Mouse (Mus musculus) testis, adult 2 months (tissue): ENCODE data around the gene Farp1.

Experiments
- CTCF ChIP-seq: fragments of 200-500 bp; IDR thresholded peaks from 2 replicates; pipeline ENCODE4 v1.5.1; 2012; ENCODE audit warnings: low read depth, mild to moderate bottlenecking, inconsistent platforms, low read length, moderate library complexity; ENCODE audit not compliant: control insufficient read depth, insufficient read depth, insufficient replicate concordance
- POLR2A ChIP-seq: fragments of 200-500 bp; IDR thresholded peaks from 2 replicates; pipeline ENCODE4 v1.6.1; 2012; ENCODE audit warnings: low read depth, mild to moderate bottlenecking, inconsistent platforms, low read length, moderate library complexity; ENCODE audit not compliant: control insufficient read depth

DNA sequence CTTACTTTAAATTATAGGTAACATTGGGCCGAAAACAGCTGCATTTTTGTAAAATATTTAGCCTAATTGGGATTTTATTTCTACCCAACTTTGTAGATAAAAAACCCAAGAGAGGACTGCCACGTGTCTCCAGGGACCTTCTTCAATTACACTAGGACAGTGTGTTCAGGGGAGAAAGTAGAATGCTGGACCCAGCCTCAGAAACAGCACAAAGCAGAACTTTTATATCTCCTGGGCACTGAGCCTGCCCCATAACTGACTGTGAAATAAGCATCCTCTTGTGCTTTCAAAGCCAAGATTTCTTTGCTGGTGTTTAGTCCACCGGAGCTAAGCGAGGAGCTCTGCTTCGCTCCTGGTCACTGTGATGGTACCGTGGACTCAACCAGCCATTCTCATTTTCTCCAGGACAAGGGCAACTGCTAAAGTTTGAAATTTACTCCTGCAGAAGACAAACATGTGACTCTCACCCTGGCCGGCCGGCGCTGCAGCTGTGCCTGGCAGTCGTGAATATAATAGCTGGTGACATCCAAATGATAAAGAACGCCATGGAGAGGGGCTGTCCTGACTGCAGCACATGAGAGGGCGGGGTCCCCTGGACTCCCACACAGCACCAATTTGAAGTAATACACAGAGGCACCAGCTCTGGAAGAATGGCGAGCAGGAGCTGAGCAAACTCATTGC, 281.8 kb downstream of the Farp1 start:
- no peak for TF ChIP-seq POLR2A
- TF ChIP-seq CTCF = no peak
